Mouse (Mus musculus) testis, adult 2 months (tissue): ENCODE results near the gene Myh10.

Experiments used
- CTCF ChIP-seq: fragments of 200-500 bp; IDR thresholded peaks from 2 replicates; pipeline ENCODE4 v1.5.1; 2012; ENCODE audit warnings: low read depth, mild to moderate bottlenecking, inconsistent platforms, low read length, moderate library complexity; ENCODE audit not compliant: control insufficient read depth, insufficient read depth, insufficient replicate concordance
- POLR2A ChIP-seq: fragments of 200-500 bp; IDR thresholded peaks from 2 replicates; pipeline ENCODE4 v1.6.1; 2012; ENCODE audit warnings: low read depth, mild to moderate bottlenecking, inconsistent platforms, low read length, moderate library complexity; ENCODE audit not compliant: control insufficient read depth

DNA sequence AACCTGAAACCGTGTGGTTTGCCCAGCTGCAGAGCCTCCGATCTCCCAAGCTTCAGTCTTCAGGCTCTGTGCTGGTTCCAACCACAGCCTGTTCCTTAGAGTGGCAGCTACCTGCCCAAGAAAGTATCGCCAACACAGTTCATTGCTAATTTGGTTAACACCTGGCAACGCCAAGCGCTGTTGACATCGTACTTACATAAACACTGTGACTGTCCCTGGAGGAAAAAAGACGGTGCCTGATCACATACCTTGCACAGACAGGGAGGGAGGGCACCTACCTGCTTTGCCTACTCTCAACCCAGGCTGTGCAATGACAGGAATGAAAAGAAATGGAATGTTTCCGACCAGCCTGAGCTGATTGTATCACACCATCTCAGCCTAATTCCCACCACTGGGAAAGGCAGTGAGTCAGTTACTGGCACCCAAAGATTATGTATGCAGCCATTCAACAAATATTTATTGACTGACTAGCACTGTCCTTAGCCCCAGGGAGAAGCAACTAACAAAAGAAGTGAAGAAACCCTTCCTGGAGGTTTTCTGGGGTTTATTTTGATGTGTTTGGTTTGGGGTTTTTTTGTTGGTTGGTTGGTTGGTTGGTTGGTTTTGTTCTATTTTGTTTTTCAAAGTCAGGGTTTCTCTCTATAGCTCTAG, 168.7 kb downstream of the Myh10 start:
- TF ChIP-seq POLR2A (no peak), CTCF (no peak)
